Mouse (Mus musculus): ENCODE measurements around the gene Serping1. TPM values are rescaled to one million over a fixed set of nuclear protein-coding genes. Genes with fewer than 3 reads are reported as not detected.
"Not testable (repeated sequence)": the region's sequence is repeated elsewhere in the genome, so short reads cannot be mapped to it uniquely, and the experiment has no call there.

Serping1 gene
- 34.6 and 39.4 TPM in 2 replicates for polyA plus RNA-seq (2015; fragmentation: Nextera tagmentation; extraction: Ambion mirVana)

DNA sequence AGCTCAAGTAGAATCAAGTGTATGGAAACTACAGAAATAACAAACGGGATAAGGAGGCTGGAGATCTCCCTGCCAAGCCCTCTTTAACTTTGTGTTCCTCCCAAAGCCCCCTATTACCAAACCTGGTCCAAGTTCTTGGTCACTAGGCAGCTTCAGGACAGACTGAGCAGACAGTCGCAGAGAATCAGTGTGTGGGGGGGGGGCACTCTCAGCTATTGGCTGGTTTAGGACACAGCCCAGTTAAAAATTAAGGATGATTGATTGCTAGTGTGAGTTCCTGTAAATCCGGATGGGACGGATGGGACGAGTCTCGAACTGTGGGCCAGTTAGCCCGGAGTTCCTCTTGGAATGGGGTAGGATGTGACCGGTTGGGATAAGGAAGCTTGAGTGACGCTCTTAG, at the start of gene Serping1:
Gene Serping1, minus strand, starts transcription at position 204 of the 400 bp plus-strand sequence.
- peak within 1 kb of the TSS; percentile 71 for H3K9ac ChIP-seq
- no peaks in the 10 kb centered on the region for H3K27me3 ChIP-seq
- peak within 1 kb of the TSS; percentile 34 for H3K4me3 ChIP-seq
- no peaks in the 10 kb centered on the region for H3K9me3 ChIP-seq
- 49% methylated on average over 9 of the region's 9 CpGs for WGBS
- H3K4me2 ChIP-seq: peak within 1 kb of the TSS; percentile 56
- no peaks in the 10 kb centered on the region for H3K36me3 ChIP-seq
- peak; percentile 52 for ATAC-seq (ENCODE audit: low FRiP score)
- peaks cover 20% of the 10 kb centered on the region for H3K4me1 ChIP-seq (replicated peaks)
- H3K27ac ChIP-seq: peak within 1 kb of the TSS; percentile 79

DNA sequence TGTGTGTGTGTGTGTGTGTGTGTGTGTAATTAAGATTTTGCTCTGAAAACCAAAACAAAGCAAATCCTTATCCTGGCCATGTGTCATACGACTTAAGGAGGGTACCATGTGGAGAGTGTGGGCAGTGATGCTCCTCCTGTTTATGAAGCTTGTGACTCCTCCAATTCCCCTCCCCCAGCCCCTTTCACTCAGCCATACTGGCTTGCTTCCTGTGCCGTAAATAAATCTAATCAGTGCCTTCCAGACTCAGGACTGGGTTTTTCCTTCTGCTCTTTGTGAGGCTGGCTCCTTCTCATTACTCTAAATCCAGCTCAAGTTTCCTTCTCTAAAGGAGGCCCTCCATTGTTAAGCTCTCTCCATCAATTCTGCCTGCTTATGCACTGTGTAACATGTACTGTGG, 48.0 kb upstream of the Serping1 start:
- Histone ChIP-seq H3K36me3 (no peaks in the 10 kb centered on the region), H3K9me3 (no peaks in the 10 kb centered on the region), H3K27me3 (peaks cover 22% of the 10 kb centered on the region), H3K27ac (no peak overlapping the region), H3K9ac (no peak overlapping the region), H3K4me3 (no peak overlapping the region), H3K4me2 (no peak overlapping the region), H3K4me1 (replicated peaks) (peaks cover 13% of the 10 kb centered on the region)
- ATAC-seq (ENCODE audit: low FRiP score): no peak
- WGBS: 59% methylated on average over 2 of the region's 2 CpGs

DNA sequence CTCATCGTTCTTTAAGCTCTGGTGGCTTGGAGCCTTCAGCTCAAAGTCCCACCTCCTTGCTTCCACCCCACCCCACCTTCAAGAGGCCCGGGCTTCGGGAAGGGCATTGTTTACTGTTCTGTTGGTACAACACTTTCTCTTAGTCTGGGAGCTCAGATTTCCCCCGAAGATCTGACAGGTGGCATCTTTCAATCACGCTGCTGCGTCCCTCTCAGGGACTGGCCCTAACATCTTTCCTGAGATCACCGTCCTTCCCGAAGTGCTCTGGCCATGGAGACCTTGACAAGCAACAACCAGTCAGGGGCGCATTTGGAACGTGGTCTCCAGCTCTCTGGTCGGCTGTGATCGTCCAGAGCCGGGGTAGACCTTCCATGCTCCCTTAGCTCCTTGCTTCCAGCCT, 47.3 kb upstream of the Serping1 start, which contains the start of gene Smtnl1:
Gene Smtnl1, minus strand, starts transcription at position 101 of the 400 bp plus-strand sequence.
- H3K27ac ChIP-seq: no peak within 1 kb of the TSS
- no peak within 1 kb of the TSS for H3K4me2 ChIP-seq
- H3K4me1 ChIP-seq (replicated peaks): peaks cover 6% of the 10 kb centered on the region
- 72% methylated on average over 13 of the region's 13 CpGs for WGBS
- no peak within 1 kb of the TSS for H3K9ac ChIP-seq
- H3K27me3 ChIP-seq: peaks cover 22% of the 10 kb centered on the region
- no peaks in the 10 kb centered on the region for H3K9me3 ChIP-seq
- ATAC-seq (ENCODE audit: low FRiP score): no peak
- no peak within 1 kb of the TSS for H3K4me3 ChIP-seq
- H3K36me3 ChIP-seq: no peaks in the 10 kb centered on the region

DNA sequence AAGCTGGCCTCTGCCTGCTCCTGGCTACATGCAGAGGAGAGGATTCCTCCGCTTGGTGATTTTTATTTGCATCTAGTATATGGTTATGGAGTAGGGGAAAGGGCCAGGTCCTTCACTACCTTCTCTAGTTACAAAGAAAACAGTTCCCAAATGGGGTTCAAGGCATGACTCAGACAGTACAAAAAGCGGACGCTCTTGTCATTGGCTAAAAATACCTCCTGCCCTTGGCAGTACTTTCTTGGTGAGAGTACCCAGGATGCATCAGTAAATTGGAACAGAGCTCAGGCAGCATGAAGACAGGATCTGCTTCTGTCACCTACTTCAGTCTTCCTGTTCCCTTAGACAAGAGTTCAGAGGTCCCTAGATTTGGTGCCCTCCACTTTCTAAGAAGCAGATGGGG, 44.6 kb upstream of the Serping1 start:
- Histone ChIP-seq H3K4me3 (no peak overlapping the region), H3K9me3 (no peaks in the 10 kb centered on the region), H3K27ac (no peak overlapping the region), H3K27me3 (peaks cover 22% of the 10 kb centered on the region), H3K36me3 (no peaks in the 10 kb centered on the region), H3K4me1 (replicated peaks) (no peaks in the 10 kb centered on the region), H3K9ac (no peak overlapping the region), H3K4me2 (no peak overlapping the region)
- no peak for ATAC-seq (ENCODE audit: low FRiP score)
- WGBS: 74% methylated on average over 3 of the region's 3 CpGs

DNA sequence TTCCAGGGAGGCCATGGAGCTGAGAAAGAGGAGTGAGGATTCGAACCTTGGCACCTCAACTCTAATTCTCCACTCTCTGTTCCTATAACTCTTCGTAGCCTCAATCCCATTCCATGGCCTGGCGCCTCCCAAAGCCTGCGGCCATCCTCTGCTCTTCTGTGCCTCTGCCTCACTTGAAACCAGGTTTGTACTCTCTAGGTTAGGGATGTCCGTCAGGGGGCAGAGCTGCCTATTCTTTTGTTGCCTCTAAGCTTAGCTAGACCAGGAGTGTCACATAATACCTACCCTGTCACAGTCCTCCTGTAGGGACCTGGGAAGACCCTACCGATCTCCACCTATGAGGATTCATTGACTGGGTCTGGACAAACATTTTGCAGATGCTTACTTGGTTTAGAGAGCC, 37.4 kb upstream of the Serping1 start:
- H3K36me3 ChIP-seq: no peaks in the 10 kb centered on the region
- no peaks in the 10 kb centered on the region; the same call in 1 of the 2 replicates for H3K27me3 ChIP-seq
- no peak overlapping the region for H3K9ac ChIP-seq
- H3K9me3 ChIP-seq: no peaks in the 10 kb centered on the region
- H3K4me1 ChIP-seq (replicated peaks): peaks cover 5% of the 10 kb centered on the region; the same call in 1 of the 2 replicates
- 78% methylated on average over 6 of the region's 6 CpGs for WGBS
- ATAC-seq (ENCODE audit: low FRiP score): no peak
- no peak overlapping the region for H3K4me2 ChIP-seq
- H3K27ac ChIP-seq: no peak overlapping the region
- H3K4me3 ChIP-seq: no peak overlapping the region

DNA sequence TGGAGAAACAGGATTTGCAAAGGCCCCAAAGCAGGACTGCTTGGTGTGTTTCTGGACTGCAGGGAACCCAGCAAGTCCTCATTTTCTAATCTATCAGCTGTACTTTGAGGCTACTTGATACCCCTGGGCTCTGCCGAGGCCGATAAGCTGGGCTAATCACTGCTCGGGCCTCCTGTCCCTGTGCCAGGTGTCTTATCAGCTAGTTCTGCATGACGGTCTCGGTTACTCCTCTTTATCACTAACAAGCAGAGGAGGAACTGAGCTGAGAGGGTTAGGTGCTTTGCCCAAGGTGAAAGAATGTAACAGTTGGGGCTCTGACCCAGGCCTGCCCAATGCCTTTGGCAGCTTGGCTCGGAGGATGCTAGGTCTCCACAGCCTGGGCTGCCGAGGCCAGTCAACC, 36.6 kb upstream of the Serping1 start:
- Histone ChIP-seq H3K4me2 (no peak overlapping the region), H3K4me3 (no peak overlapping the region), H3K27ac (no peak overlapping the region), H3K27me3 (no peaks in the 10 kb centered on the region; the same call in 1 of the 2 replicates), H3K4me1 (replicated peaks) (peaks cover 5% of the 10 kb centered on the region; the same call in 1 of the 2 replicates), H3K9ac (no peak overlapping the region), H3K36me3 (no peaks in the 10 kb centered on the region), H3K9me3 (no peaks in the 10 kb centered on the region)
- WGBS: 88% methylated on average over 7 of the region's 7 CpGs
- ATAC-seq (ENCODE audit: low FRiP score): no peak

DNA sequence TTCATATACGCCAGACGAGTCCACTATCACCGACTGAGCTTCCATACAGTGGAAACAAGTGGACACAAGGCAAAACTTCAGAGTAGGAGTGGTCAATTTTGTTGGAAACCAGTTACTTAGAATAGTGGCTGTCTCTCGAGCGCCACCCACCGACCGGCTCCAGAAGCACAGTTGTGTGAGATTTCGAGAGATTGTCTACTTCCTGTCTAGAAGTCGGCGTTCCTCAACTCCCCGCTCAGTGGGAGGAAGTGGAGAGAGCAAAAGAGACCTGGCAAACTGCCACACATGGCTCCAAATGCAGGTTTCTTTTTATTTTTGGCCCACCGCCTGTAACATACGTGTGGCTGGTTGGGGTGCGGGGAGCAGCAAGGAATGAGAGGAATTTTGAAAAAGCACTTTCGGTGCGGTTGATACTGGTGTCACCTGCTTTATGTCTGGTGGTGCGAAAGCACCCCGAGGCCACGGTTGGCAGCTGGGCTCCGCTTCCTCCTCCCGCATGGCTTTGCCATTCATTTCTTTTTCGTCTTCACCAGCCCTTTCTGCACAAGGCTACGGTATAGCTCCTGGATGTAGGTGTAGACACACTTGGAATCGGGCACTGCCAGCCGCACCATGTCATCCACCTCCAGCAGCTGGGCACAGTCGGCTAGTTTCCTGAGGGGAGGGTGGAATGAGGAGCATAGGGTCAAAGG, 35.8 kb upstream of the Serping1 start:
- ATAC-seq (ENCODE audit: low FRiP score): peak; percentile 65
- Histone ChIP-seq H3K9ac (0 out of 2 replicates have a peak overlapping the region, but pooled peaks have one; percentile 51), H3K4me3 (peak overlapping the region; percentile 22), H3K9me3 (no peaks in the 10 kb centered on the region), H3K27me3 (no peaks in the 10 kb centered on the region; the same call in 1 of the 2 replicates), H3K36me3 (no peaks in the 10 kb centered on the region), H3K4me2 (peak overlapping the region; percentile 41), H3K27ac (0 out of 2 replicates have a peak overlapping the region, but pooled peaks have one; percentile 12), H3K4me1 (replicated peaks) (peaks cover 5% of the 10 kb centered on the region; the same call in 1 of the 2 replicates)
- 39% methylated on average over 26 of the region's 26 CpGs for WGBS

DNA sequence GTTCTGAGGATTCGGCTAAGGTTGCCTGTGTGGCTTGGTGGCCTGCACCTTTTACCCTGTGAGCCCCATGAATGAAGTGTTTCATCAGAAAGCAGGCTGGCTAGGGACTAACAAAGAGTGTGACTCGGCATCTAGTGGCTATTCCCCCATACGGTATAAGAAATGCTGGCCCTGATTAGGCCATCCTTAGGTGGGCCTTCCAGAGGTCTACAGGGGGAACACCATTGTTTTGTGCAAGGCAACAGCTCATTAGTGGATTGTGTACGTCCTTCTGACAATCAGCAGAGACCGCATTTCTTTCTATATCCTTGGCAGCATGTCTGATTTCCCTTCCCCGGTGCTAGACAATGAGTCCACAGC, 35.3 kb upstream of the Serping1 start:
- Histone ChIP-seq H3K9me3 (no peaks in the 10 kb centered on the region), H3K4me3 (no peak overlapping the region), H3K36me3 (no peaks in the 10 kb centered on the region), H3K27ac (no peak overlapping the region), H3K4me1 (replicated peaks) (peaks cover 5% of the 10 kb centered on the region; the same call in 1 of the 2 replicates), H3K4me2 (no peak overlapping the region), H3K27me3 (no peaks in the 10 kb centered on the region; the same call in 1 of the 2 replicates), H3K9ac (no peak overlapping the region)
- WGBS: 84% methylated on average over 6 of the region's 6 CpGs
- ATAC-seq (ENCODE audit: low FRiP score): 0 out of 2 replicates have a peak, but pooled peaks have one; percentile 7

DNA sequence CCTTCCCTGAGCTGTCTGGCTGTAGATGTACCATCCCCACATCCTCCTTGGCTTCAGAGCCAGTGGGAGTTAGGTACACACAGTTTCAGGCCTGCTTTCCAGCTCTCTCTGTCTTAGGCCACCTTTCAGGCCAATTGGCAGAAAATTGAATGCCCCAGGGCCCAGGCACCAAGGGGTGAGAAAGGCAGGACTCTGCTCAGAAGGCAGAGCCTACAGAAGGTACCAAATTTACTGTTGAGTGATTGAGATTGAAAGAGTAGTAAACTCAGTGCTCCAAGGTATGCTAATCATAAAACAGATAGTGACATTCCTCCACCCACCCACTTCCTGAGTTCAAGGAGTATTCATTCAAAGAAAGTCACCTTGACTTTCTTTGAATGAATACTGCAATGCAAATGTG, 34.1 kb upstream of the Serping1 start:
- Histone ChIP-seq H3K27me3 (no peaks in the 10 kb centered on the region; the same call in 1 of the 2 replicates), H3K36me3 (no peaks in the 10 kb centered on the region), H3K4me3 (no peak overlapping the region), H3K9me3 (no peaks in the 10 kb centered on the region), H3K27ac (no peak overlapping the region), H3K9ac (no peak overlapping the region), H3K4me1 (replicated peaks) (peaks cover 5% of the 10 kb centered on the region; the same call in 1 of the 2 replicates), H3K4me2 (no peak overlapping the region)
- ATAC-seq (ENCODE audit: low FRiP score): no peak

DNA sequence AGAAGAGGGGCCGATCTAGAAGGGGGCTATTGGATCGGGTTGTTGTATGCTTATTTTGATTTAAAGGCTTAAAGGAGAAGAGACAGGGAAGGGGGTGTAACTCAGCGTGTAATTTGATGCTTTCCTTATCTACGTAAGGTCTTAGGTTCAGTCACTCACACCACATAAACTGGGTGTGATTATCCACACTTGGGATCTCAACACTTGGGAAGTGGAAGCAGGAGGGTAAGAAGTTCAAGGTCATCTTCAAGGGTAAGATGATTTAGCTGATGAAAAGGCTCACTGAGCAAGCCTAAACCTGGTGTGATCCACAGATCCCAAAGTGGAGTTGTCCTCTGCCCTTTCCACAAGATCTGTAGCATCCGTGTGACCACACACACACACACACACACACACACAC, 31.3 kb upstream of the Serping1 start:
- Histone ChIP-seq H3K27me3 (no peaks in the 10 kb centered on the region), H3K36me3 (no peaks in the 10 kb centered on the region), H3K9ac (no peak overlapping the region), H3K4me1 (replicated peaks) (peaks cover 5% of the 10 kb centered on the region; the same call in 1 of the 2 replicates), H3K4me2 (no peak overlapping the region), H3K9me3 (no peaks in the 10 kb centered on the region), H3K4me3 (no peak overlapping the region), H3K27ac (no peak overlapping the region)
- ATAC-seq (ENCODE audit: low FRiP score): no peak
- WGBS: 82% methylated on average over 5 of the region's 5 CpGs

DNA sequence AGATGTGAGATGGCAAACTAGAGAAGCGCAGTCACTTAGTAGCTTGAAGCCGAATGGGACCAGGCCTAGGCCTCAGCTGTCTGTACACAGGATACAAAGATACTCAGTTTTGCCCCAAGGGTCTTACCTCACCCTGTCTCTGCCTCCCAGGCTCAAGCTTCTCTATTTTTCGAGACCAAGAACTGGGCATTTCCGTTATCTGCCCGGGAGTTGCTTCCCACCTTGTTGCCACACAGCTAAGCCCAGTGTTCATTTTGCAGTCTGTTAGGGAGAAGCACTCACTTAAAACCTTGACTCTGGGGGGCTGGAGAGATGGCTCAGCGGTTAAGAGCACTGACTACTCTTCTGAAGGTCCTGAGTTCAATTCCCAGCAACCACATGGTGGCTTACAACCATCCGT, 28.7 kb upstream of the Serping1 start:
- 91% methylated on average over 7 of the region's 7 CpGs for WGBS
- H3K9ac ChIP-seq: no peak overlapping the region
- no peak overlapping the region for H3K27ac ChIP-seq
- H3K4me2 ChIP-seq: no peak overlapping the region
- no peak overlapping the region for H3K4me3 ChIP-seq
- peaks cover 4% of the 10 kb centered on the region; the same call in 1 of the 2 replicates for H3K4me1 ChIP-seq (replicated peaks)
- no peaks in the 10 kb centered on the region for H3K27me3 ChIP-seq
- H3K36me3 ChIP-seq: no peaks in the 10 kb centered on the region
- H3K9me3 ChIP-seq: no peaks in the 10 kb centered on the region
- no peak for ATAC-seq (ENCODE audit: low FRiP score)

DNA sequence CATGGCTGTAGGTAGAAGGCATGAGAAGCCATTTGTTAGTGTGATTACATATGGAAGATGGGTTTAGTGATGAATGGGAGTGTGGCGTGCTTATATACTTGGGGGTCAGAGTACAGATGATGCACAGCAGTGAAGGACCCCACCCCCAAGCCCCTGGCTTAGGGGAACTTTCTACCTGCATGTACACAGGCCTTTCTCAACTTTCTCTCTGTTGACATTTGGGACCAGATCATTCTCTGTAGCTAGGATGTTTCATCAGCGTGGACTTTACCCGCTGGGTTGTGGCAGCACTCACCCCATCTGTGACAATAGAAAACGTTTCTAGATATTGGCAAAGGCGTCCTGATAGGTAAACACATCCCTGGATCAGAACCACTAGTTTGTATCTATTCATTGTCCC, 26.0 kb upstream of the Serping1 start:
- H3K27ac ChIP-seq; H3K4me1 ChIP-seq (replicated peaks); H3K9me3 ChIP-seq; H3K27me3 ChIP-seq; H3K4me2 ChIP-seq; ATAC-seq (ENCODE audit: low FRiP score); H3K4me3 ChIP-seq; H3K36me3 ChIP-seq; H3K9ac ChIP-seq: not testable (repeated sequence)
- 83% methylated on average over 5 of the region's 5 CpGs for WGBS

DNA sequence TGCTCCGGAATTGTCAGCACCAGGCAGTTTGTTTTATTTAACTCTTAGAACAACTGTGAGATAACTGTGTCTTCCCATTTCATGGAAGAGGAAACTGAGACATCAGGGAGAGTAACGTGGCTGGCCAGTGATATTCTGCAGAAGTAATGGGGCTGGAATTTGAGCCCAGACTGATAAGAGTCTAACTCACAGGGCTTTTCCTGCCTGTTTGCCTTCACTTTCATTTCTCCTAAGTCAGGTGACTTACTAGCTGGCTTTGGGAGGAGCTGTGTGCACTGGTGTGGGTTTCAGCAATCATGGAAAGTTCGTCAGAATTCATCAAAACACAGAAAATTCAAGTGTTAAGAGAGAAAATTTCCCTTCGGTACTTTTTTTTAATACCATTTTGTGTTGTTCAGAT, 25.1 kb upstream of the Serping1 start:
- H3K4me3 ChIP-seq: no peak overlapping the region
- ATAC-seq (ENCODE audit: low FRiP score): no peak
- 91% methylated on average over 4 of the region's 4 CpGs for WGBS
- H3K27ac ChIP-seq: no peak overlapping the region
- no peaks in the 10 kb centered on the region for H3K27me3 ChIP-seq
- no peaks in the 10 kb centered on the region for H3K9me3 ChIP-seq
- H3K4me2 ChIP-seq: no peak overlapping the region
- no peaks in the 10 kb centered on the region for H3K36me3 ChIP-seq
- H3K9ac ChIP-seq: no peak overlapping the region
- peaks cover 8% of the 10 kb centered on the region; the same call in 1 of the 2 replicates for H3K4me1 ChIP-seq (replicated peaks)

Data from hindbrain, embryonic 13.5 days (tissue).